Mouse (Mus musculus): ENCODE data around the gene Kat8. TPM values are rescaled to one million over a fixed set of nuclear protein-coding genes. Genes with fewer than 3 reads are reported as not detected.
"Not testable (repeated sequence)": the region's sequence is repeated elsewhere in the genome, so short reads cannot be mapped to it uniquely, and the experiment has no call there.

Kat8 gene
- polyA plus RNA-seq, 1 experiment from 2014 or later, result 42.1 TPM

DNA sequence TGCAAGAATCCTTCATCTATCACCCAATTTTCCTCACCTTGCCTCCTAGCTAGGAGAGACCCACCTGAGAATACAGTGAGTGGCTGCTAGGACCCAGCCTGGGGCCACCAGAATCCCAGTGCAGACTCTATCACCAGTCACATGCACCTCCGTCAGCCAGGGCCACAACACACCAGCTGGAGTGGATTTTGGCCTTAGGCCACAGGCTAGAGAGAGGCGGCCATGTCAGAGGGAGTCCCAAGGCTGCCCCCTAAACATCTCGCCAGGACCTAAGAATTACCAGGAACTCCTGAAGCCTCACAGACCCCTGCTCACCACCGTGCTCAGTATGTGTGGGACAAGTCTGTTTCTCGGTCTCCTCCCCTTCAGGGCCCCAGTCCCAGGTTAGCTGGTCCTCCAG lies 21.8 kb downstream of the Kat8 start:
- WGBS, result 90% methylated on average over 5 of the region's 5 CpGs

DNA sequence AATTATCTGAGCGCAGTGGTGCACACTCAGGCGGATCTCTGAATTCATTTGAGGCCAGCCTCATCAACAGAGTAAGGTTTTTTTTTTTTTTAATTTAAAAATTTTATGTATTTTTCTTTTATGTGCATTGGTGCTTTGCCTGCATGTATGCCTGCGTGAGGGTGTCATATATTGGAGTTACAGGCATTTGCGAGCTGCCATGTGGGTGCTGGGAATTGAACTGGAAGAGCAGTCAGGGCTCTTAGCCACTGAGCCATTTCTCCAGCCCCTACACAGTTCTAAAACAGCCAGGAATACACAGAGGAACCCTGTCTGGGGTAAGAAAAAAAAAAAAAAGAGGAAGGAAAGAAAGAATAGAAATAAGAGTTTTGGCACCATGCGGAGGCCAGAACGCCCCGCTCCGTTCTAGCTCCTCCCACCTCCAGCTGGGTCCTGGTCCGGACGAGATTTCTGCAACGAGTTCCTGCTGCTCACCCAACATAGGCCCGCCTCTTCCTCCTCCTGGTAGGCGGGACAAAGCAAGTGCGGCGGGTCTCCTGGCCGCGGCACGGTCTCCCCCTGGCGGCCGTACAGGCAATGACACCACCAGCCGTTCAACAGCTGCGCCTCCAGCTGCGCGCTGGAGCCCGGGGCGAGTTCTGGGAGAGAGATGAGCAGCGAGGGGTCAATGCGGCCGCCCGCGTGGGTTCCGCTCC lies 22.9 kb downstream of the Kat8 start:
- Histone ChIP-seq H3K4me1 (replicated peaks; ENCODE audit: control insufficient read depth, insufficient read depth, low read length) (peaks cover 5% of the 10 kb centered on the region), H3K4me3 (replicated peaks; ENCODE audit: low read length) (peak overlapping the region; percentile 63), H3K9me3 (ENCODE audit: control insufficient read depth, low read length) (no peaks in the 10 kb centered on the region), H3K36me3 (replicated peaks; ENCODE audit: control insufficient read depth, insufficient read depth) (no peaks in the 10 kb centered on the region), H3K9ac (peak overlapping the region; percentile 73), H3K27ac (peak overlapping the region; percentile 83), H3K27me3 (ENCODE audit: control insufficient read depth, insufficient read depth, low read length) (peaks cover 4% of the 10 kb centered on the region; the same call in 1 of the 2 replicates), H3K4me2 (replicated peaks) (peak overlapping the region; percentile 71)
- ATAC-seq (ENCODE audit: low FRiP score) (peak; percentile 95), DNase-seq (ENCODE audit: low spot score) (peak; percentile 95)
- WGBS, result 6% methylated on average over 30 of the region's 32 CpGs

More for the DNA sequence above, 21.8 kb downstream of the Kat8 start:
- no peak overlapping the region for H3K4me3 ChIP-seq (replicated peaks; ENCODE audit: low read length)
- ATAC-seq (ENCODE audit: low FRiP score) (no peak), DNase-seq (ENCODE audit: low spot score) (no peak)
- no peak overlapping the region for H3K27ac ChIP-seq
- peak overlapping the region; percentile 46; the same call in 1 of the 2 replicates for H3K9ac ChIP-seq
- peaks cover 5% of the 10 kb centered on the region for H3K4me1 ChIP-seq (replicated peaks; ENCODE audit: control insufficient read depth, insufficient read depth, low read length)
- H3K9me3 ChIP-seq (ENCODE audit: control insufficient read depth, low read length), result no peaks in the 10 kb centered on the region
- H3K27me3 ChIP-seq (ENCODE audit: control insufficient read depth, insufficient read depth, low read length), result peaks cover 12% of the 10 kb centered on the region; the same call in 1 of the 2 replicates
- no peaks in the 10 kb centered on the region for H3K36me3 ChIP-seq (replicated peaks; ENCODE audit: control insufficient read depth, insufficient read depth)
- H3K4me2 ChIP-seq (replicated peaks), result no peak overlapping the region

DNA sequence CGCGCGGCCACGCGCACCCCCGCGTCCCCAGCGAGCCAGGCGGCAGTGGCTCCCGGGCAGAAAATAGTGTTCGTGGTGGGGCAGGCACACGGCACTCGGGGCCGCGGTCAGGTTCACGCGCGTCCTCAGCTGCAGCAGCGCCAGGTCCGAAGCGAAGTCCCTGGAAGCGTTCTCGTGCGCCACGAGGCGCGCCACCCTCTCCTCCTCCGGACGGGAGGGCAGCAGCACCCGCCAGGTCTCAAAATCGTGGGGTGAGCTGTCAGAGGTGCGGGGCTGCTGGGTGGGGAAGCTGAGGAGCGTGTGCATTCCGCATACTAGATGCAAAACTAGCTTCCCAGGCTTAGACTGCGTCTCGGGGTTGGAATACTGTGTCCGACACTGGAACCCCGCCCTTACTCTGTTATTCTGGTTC lies 23.4 kb downstream of the Kat8 start:
- Histone ChIP-seq H3K9ac (peak overlapping the region; percentile 73), H3K4me3 (replicated peaks; ENCODE audit: low read length) (peak overlapping the region; percentile 63), H3K36me3 (replicated peaks; ENCODE audit: control insufficient read depth, insufficient read depth) (no peaks in the 10 kb centered on the region), H3K27me3 (ENCODE audit: control insufficient read depth, insufficient read depth, low read length) (no peaks in the 10 kb centered on the region), H3K4me1 (replicated peaks; ENCODE audit: control insufficient read depth, insufficient read depth, low read length) (peaks cover 5% of the 10 kb centered on the region), H3K4me2 (replicated peaks) (peak overlapping the region; percentile 71), H3K27ac (peak overlapping the region; percentile 83), H3K9me3 (ENCODE audit: control insufficient read depth, low read length) (no peaks in the 10 kb centered on the region)
- WGBS, result under 1% methylated on average over 33 of the region's 38 CpGs
- ATAC-seq (ENCODE audit: low FRiP score) (peak; percentile 67), DNase-seq (ENCODE audit: low spot score) (peak; percentile 45)

DNA sequence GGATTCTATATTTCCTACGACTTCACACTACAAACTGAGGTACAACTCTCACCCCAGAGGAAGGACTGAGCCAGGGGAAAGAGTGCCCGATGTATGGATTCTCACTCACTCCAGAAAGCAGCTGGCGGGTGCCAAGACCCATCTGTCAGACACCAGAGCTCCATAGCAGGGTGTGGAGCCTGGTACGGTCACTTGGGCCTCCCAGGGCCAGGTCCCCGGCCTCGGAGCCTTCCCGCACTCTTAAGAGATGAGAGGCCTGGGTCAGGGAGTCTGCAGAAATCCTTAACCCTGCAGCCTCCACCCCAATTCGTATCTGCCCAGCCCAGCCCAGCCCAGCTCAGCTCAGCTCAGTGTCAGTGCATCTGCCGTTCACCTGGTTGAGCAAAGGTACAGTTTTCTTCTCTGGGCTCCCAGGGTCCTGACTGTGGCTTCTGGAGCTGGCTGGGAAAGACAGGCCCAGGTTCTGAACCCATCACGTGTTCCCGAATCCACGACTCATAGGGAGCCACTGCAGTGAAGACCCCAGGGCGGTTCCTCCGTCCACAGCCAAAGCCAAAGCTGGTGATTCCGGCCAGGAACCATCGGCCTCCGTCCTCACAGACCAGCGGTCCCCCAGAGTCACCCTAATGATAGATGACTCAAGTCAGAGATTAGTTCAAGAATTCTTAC lies 24.0 kb downstream of the Kat8 start:
- ATAC-seq (ENCODE audit: low FRiP score), result 0 out of 2 replicates have a peak, but pooled peaks have one; percentile 3
- WGBS, result 52% methylated on average over 18 of the region's 18 CpGs
- H3K4me1 ChIP-seq (replicated peaks; ENCODE audit: control insufficient read depth, insufficient read depth, low read length), result peaks cover 5% of the 10 kb centered on the region

DNA sequence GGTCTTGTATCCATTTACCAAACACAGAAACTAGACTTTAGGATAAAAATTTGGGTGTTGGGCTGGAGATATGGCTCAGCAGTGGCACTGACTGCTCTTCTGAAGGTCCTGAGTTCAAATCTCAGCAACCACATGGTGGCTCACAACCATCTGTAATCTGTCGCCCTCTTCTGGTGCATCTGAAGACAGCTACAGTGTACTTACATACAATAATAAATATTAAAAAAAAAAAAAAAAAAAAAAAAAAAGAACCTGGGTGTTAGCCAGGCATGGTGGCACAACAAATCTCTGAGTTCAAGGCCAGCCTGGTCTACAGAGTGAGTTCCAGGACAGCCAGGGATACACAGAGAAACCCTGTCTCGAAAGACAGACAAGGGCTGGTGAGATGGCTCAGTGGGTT lies 29.8 kb downstream of the Kat8 start:
- H3K4me2 ChIP-seq (replicated peaks); H3K27ac ChIP-seq; H3K36me3 ChIP-seq (replicated peaks; ENCODE audit: control insufficient read depth, insufficient read depth); H3K9me3 ChIP-seq (ENCODE audit: control insufficient read depth, low read length); H3K9ac ChIP-seq; H3K27me3 ChIP-seq (ENCODE audit: control insufficient read depth, insufficient read depth, low read length); H3K4me1 ChIP-seq (replicated peaks; ENCODE audit: control insufficient read depth, insufficient read depth, low read length); ATAC-seq (ENCODE audit: low FRiP score); H3K4me3 ChIP-seq (replicated peaks; ENCODE audit: low read length); DNase-seq (ENCODE audit: low spot score): not testable (repeated sequence)
- 59% methylated on average over 2 of the region's 2 CpGs for WGBS

More for the DNA sequence above, 24.0 kb downstream of the Kat8 start:
- peak overlapping the region; percentile 73 for H3K9ac ChIP-seq
- H3K9me3 ChIP-seq (ENCODE audit: control insufficient read depth, low read length), result no peaks in the 10 kb centered on the region
- no peaks in the 10 kb centered on the region for H3K27me3 ChIP-seq (ENCODE audit: control insufficient read depth, insufficient read depth, low read length)
- DNase-seq (ENCODE audit: low spot score), result no peak
- H3K4me3 ChIP-seq (replicated peaks; ENCODE audit: low read length), result peak overlapping the region; percentile 63
- H3K27ac ChIP-seq, result no peak overlapping the region
- peak overlapping the region; percentile 71 for H3K4me2 ChIP-seq (replicated peaks)
- no peaks in the 10 kb centered on the region for H3K36me3 ChIP-seq (replicated peaks; ENCODE audit: control insufficient read depth, insufficient read depth)

DNA sequence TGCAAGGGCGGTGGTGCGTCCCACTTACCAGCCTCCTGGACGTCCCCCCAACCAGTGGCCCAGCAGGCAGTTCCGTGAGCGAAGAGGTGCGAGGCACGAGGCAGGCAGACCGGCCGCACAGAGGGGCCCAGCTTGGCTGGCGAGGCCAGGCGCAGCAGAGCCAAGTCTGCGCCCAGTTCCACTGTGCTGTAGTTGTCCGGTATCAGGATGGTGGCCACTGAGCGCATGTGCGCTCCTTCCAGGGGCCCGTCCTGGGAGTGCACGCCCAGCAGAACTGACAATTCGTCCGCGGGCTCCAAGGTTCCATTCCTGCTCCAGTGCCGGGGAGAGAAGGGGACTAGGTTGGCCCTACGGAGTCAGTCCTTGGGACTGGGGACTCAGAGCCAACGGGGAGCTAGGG lies 32.3 kb downstream of the Kat8 start:
- DNase-seq (ENCODE audit: low spot score) (no peak), ATAC-seq (ENCODE audit: low FRiP score) (no peak)
- Histone ChIP-seq H3K9me3 (ENCODE audit: control insufficient read depth, low read length) (no peaks in the 10 kb centered on the region), H3K27me3 (ENCODE audit: control insufficient read depth, insufficient read depth, low read length) (no peaks in the 10 kb centered on the region; the same call in 1 of the 2 replicates), H3K27ac (no peak overlapping the region), H3K4me2 (replicated peaks) (no peak overlapping the region), H3K4me1 (replicated peaks; ENCODE audit: control insufficient read depth, insufficient read depth, low read length) (no peaks in the 10 kb centered on the region), H3K36me3 (replicated peaks; ENCODE audit: control insufficient read depth, insufficient read depth) (no peaks in the 10 kb centered on the region), H3K4me3 (replicated peaks; ENCODE audit: low read length) (no peak overlapping the region), H3K9ac (no peak overlapping the region)
- WGBS, result 12% methylated on average over 23 of the region's 23 CpGs

DNA sequence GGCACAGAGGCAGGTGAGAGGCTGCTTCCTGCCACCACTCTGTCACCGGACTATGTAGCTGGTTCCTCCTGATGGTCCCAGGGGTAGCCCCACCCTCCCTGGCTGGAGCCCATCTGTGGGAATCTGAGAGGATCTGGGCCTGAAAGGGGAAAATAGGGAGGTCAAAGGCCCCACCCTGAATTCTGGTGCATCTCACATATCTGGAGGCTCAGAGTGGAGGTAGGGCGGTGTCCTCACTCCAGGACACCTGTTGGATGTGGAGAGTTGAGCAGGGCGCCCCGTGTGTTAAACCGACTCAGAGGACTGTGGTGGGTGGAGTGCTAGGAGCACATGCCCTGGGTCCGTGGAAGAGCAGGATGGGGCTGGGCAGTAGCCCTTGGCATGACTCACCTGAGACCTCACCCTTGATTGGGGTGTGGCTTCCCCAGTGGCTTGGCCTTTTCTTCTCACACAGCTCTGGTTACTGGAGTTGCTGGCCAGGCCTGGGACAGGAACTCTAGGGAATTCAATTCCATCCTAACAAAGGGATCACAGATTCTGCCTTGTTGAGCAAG lies 34.2 kb downstream of the Kat8 start, which contains the start of gene Prss36:
Gene Prss36 (minus strand): TSS at position 256 of the 554 bp plus-strand sequence.
- H3K9me3 ChIP-seq (ENCODE audit: control insufficient read depth, low read length), result no peaks in the 10 kb centered on the region
- no peaks in the 10 kb centered on the region for H3K36me3 ChIP-seq (replicated peaks; ENCODE audit: control insufficient read depth, insufficient read depth)
- no peak within 1 kb of the TSS for H3K27ac ChIP-seq
- H3K4me2 ChIP-seq (replicated peaks), result no peak within 1 kb of the TSS
- no peaks in the 10 kb centered on the region; the same call in 1 of the 2 replicates for H3K27me3 ChIP-seq (ENCODE audit: control insufficient read depth, insufficient read depth, low read length)
- DNase-seq (ENCODE audit: low spot score), result no peak
- H3K4me1 ChIP-seq (replicated peaks; ENCODE audit: control insufficient read depth, insufficient read depth, low read length), result no peaks in the 10 kb centered on the region
- H3K4me3 ChIP-seq (replicated peaks; ENCODE audit: low read length), result no peak within 1 kb of the TSS
- H3K9ac ChIP-seq, result no peak within 1 kb of the TSS
- no peak for ATAC-seq (ENCODE audit: low FRiP score)
- 78% methylated on average over 6 of the region's 6 CpGs for WGBS

DNA sequence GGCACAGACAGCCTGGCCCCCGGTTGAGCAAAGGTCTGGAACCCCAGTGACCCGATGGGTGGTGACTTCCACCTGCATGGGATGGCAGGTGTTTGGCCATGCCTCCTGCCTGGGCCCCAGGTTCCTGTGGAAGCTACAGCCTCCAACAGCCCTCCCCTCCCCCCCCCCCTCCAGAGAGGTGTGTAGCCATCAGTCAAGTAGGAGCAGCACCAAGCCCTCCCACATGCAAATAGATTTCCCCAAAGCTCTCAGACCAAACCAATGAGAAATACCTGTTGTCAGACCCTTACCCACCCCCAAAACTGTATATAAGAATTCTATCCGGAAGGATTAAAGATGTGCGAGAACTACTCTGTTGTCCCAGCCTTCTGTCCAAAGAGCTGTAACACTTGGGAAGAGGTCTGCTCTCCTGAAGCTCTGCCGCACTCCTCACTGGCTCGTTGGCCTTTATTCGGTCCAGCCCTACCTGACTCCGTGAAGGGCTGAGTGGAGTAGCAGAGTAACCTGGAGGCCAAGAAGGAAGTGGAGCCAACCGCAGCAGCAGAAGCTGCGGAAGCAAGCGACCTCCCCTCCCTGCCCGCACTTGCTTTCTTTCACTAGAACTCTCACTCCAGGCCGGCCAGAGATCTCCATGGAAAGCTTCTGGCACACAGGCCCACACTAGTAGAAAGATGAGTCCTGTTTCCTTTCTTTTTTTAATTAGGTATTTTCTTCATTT lies 40.7 kb downstream of the Kat8 start:
- H3K9ac ChIP-seq, result no peak overlapping the region
- H3K27ac ChIP-seq, result no peak overlapping the region
- H3K4me2 ChIP-seq (replicated peaks), result no peak overlapping the region
- ATAC-seq (ENCODE audit: low FRiP score) (no peak), DNase-seq (ENCODE audit: low spot score) (no peak)
- H3K9me3 ChIP-seq (ENCODE audit: control insufficient read depth, low read length), result no peaks in the 10 kb centered on the region
- WGBS, result 47% methylated on average over 13 of the region's 13 CpGs
- H3K27me3 ChIP-seq (ENCODE audit: control insufficient read depth, insufficient read depth, low read length), result no peaks in the 10 kb centered on the region
- H3K4me3 ChIP-seq (replicated peaks; ENCODE audit: low read length), result no peak overlapping the region
- H3K4me1 ChIP-seq (replicated peaks; ENCODE audit: control insufficient read depth, insufficient read depth, low read length), result no peaks in the 10 kb centered on the region
- no peaks in the 10 kb centered on the region for H3K36me3 ChIP-seq (replicated peaks; ENCODE audit: control insufficient read depth, insufficient read depth)

DNA sequence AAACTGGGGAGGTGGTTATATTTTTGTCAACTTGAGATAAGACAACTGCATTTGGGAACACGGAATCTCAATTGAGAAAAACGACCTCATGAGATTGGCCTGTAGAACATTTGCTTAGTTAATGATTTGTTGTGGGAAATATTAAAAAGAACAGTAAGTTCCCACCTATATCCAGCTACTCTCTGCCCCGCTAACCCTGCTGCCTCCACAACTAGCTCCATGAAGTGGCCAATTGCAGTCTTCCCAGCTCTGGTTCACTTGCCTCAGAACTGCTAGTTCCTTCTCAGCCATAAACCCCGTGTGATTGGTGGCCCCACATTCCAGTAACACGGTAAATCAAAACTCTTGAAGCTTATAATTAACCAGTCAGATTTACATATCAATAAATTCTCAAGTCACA lies 47.0 kb downstream of the Kat8 start:
- H3K27me3 ChIP-seq (ENCODE audit: control insufficient read depth, insufficient read depth, low read length), result no peaks in the 10 kb centered on the region
- no peak for ATAC-seq (ENCODE audit: low FRiP score)
- no peak overlapping the region for H3K4me2 ChIP-seq (replicated peaks)
- no peaks in the 10 kb centered on the region for H3K9me3 ChIP-seq (ENCODE audit: control insufficient read depth, low read length)
- no peaks in the 10 kb centered on the region for H3K4me1 ChIP-seq (replicated peaks; ENCODE audit: control insufficient read depth, insufficient read depth, low read length)
- 70% methylated on average over 5 of the region's 5 CpGs for WGBS
- H3K36me3 ChIP-seq (replicated peaks; ENCODE audit: control insufficient read depth, insufficient read depth), result no peaks in the 10 kb centered on the region
- DNase-seq (ENCODE audit: low spot score), result no peak
- no peak overlapping the region for H3K4me3 ChIP-seq (replicated peaks; ENCODE audit: low read length)
- H3K27ac ChIP-seq, result no peak overlapping the region
- no peak overlapping the region for H3K9ac ChIP-seq

All from hindbrain, embryonic 14.5 days (tissue).